Comparison of ENCODE assay signal across 9 mouse cellular contexts in genomic region chr1:194995196-194995595, GRCm38 (mm10). TPM values are rescaled to one million over a fixed set of nuclear protein-coding genes. Genes with fewer than 3 reads are reported as not detected.
DNase-seq lines count a peak whose midpoint lies in the region; ATAC-seq lines count a peak whose summit lies in the region.
"Had no signal": no experiment of that assay in that cellular context is flagged by ENCODE, and none has a peak within 500 bp of the region (broad histone marks: within the 10 kb centered on the region; RNA-seq: fewer than 3 reads in every experiment).

No protein-coding gene starts in this region.

- no peaks in the 10 kb centered on the region for H3K36me3 ChIP-seq in kidney, embryonic 14.5 days (ENCODE audit: control insufficient read depth, insufficient read depth, low read length)
- H3K36me3 ChIP-seq in liver, embryonic 13.5 days, result no peaks in the 10 kb centered on the region
- no peaks in the 10 kb centered on the region for H3K36me3 ChIP-seq in forebrain, embryonic 13.5 days (ENCODE audit: poor library complexity, severe bottlenecking)
- H3K36me3 ChIP-seq: limb, embryonic 15.5 days had no signal

- H3K4me3 ChIP-seq in kidney, embryonic 14.5 days (ENCODE audit: low read length), result no peak overlapping the region
- no peak overlapping the region for H3K4me3 ChIP-seq in liver, embryonic 13.5 days (replicated peaks)
- H3K4me3 ChIP-seq in forebrain, embryonic 13.5 days, result no peak overlapping the region
- H3K4me3 ChIP-seq: limb, embryonic 15.5 days had no signal

- H3K9ac ChIP-seq in kidney, embryonic 14.5 days (ENCODE audit: low read depth, low read length), result no peak overlapping the region
- H3K9ac ChIP-seq in liver, embryonic 13.5 days, result no peak overlapping the region
- H3K9ac ChIP-seq in forebrain, embryonic 13.5 days, result no peak overlapping the region
- H3K9ac ChIP-seq: limb, embryonic 15.5 days had no signal

- 68% methylated on average over 2 of the region's 2 CpGs for WGBS in kidney, embryonic 14.5 days
- WGBS in liver, embryonic 13.5 days (ENCODE audit: insufficient replicate concordance), result 40% methylated on average over 2 of the region's 2 CpGs
- WGBS in forebrain, embryonic 13.5 days, result 94% methylated on average over 2 of the region's 2 CpGs

- H3K27ac ChIP-seq in kidney, embryonic 14.5 days (ENCODE audit: low read depth, low read length), result no peak overlapping the region
- no peak overlapping the region for H3K27ac ChIP-seq in liver, embryonic 13.5 days
- no peak overlapping the region for H3K27ac ChIP-seq in forebrain, embryonic 13.5 days
- H3K27ac ChIP-seq: limb, embryonic 15.5 days had no signal

- H3K4me1 ChIP-seq in kidney, embryonic 14.5 days (ENCODE audit: control insufficient read depth, insufficient read depth, low read length), result no peaks in the 10 kb centered on the region
- H3K4me1 ChIP-seq in liver, embryonic 13.5 days (replicated peaks), result peaks cover 37% of the 10 kb centered on the region
- H3K4me1 ChIP-seq in forebrain, embryonic 13.5 days, result no peaks in the 10 kb centered on the region
- H3K4me1 ChIP-seq: limb, embryonic 15.5 days had no signal

- intact Hi-C loops in left cerebral cortex, postnatal 36 days (cut with DNase I), result no loop called here

- peak; percentile 64 for DNase-seq in kidney, adult 18-20 months
- peak; percentile 56 to 65 for DNase-seq in adrenal gland, postnatal 36 days
- no peak for DNase-seq in liver, embryonic 13.5 days
- peak; percentile 62 for DNase-seq in skeletal muscle tissue, adult 2 months (ENCODE audit: low read depth, low spot score)
- no peak for DNase-seq in thymus, postnatal 0 days (ENCODE audit: low spot score)
- no peak for DNase-seq in left cerebral cortex, postnatal 36 days (ENCODE audit: low spot score in 2 of 2)

- no peak for ATAC-seq in kidney, embryonic 14.5 days (ENCODE audit: low FRiP score, low TSS enrichment)
- peak; percentile 64 for ATAC-seq in liver, embryonic 13.5 days (ENCODE audit: low read depth)
- no peak for ATAC-seq in forebrain, embryonic 13.5 days

- H3K4me2 ChIP-seq in kidney, embryonic 14.5 days (replicated peaks; ENCODE audit: low read depth, low read length), result no peak overlapping the region
- no peak overlapping the region for H3K4me2 ChIP-seq in liver, embryonic 13.5 days
- H3K4me2 ChIP-seq in forebrain, embryonic 13.5 days, result no peak overlapping the region
- H3K4me2 ChIP-seq: limb, embryonic 15.5 days had no signal

- H3K27me3 ChIP-seq in kidney, embryonic 14.5 days (ENCODE audit: control insufficient read depth, insufficient read depth, low read length), result no peaks in the 10 kb centered on the region
- H3K27me3 ChIP-seq in liver, embryonic 13.5 days, result no peaks in the 10 kb centered on the region
- no peaks in the 10 kb centered on the region for H3K27me3 ChIP-seq in forebrain, embryonic 13.5 days
- H3K27me3 ChIP-seq: limb, embryonic 15.5 days had no signal

- H3K9me3 ChIP-seq in kidney, embryonic 14.5 days (ENCODE audit: control insufficient read depth, low read length), result no peaks in the 10 kb centered on the region
- H3K9me3 ChIP-seq in liver, embryonic 13.5 days (replicated peaks), result no peaks in the 10 kb centered on the region
- H3K9me3 ChIP-seq in forebrain, embryonic 13.5 days (replicated peaks), result no peaks in the 10 kb centered on the region
- H3K9me3 ChIP-seq: limb, embryonic 15.5 days had no signal

RNA-seq across cellular contexts. Expression of gene Cd34, which starts 56.6 kb away (rescaled TPM):
- polyA plus RNA-seq in kidney, embryonic 14.5 days (2014; fragmentation: Nextera tagmentation; extraction: Ambion mirVana), result 70.5 and 90.2 TPM in 2 replicates
- total RNA-seq in adrenal gland, postnatal 36 days (2021), result 10 to 100 TPM; 45.0 to 62.8 TPM
- 15.6 and 19.2 TPM in 2 replicates for polyA plus RNA-seq in liver, embryonic 13.5 days (2015; fragmentation: Nextera tagmentation; extraction: Ambion mirVana)
- 36.8 and 37.4 TPM in 2 replicates for polyA plus RNA-seq in thymus, postnatal 0 days (2015; fragmentation: Nextera tagmentation; extraction: Ambion mirVana)
- 10 to 100 TPM; 52.1 to 77.5 TPM for total RNA-seq in left cerebral cortex, postnatal 36 days (2021)
- polyA plus RNA-seq in forebrain, embryonic 13.5 days (2015; fragmentation: Nextera tagmentation; extraction: Ambion mirVana), result 31.8 and 33.2 TPM in 2 replicates

Comparison
In these comparisons a context has a peak if more than half of its experiments do, and no peak if none do; other contexts are left out.
1. DNase-seq: peak in kidney, adult 18-20 months (single experiment), adrenal gland, postnatal 36 days (2 of 2) and skeletal muscle tissue, adult 2 months (single experiment); none in liver, embryonic 13.5 days (single experiment), thymus, postnatal 0 days (single experiment) and left cerebral cortex, postnatal 36 days (0 of 2).